Mouse (Mus musculus): ENCODE measurements around the gene Heyl. TPM values are rescaled to one million over a fixed set of nuclear protein-coding genes. Genes with fewer than 3 reads are reported as not detected.

Heyl gene
- polyA plus RNA-seq, 1 experiment from 2014 or later = 4.9 TPM

DNA sequence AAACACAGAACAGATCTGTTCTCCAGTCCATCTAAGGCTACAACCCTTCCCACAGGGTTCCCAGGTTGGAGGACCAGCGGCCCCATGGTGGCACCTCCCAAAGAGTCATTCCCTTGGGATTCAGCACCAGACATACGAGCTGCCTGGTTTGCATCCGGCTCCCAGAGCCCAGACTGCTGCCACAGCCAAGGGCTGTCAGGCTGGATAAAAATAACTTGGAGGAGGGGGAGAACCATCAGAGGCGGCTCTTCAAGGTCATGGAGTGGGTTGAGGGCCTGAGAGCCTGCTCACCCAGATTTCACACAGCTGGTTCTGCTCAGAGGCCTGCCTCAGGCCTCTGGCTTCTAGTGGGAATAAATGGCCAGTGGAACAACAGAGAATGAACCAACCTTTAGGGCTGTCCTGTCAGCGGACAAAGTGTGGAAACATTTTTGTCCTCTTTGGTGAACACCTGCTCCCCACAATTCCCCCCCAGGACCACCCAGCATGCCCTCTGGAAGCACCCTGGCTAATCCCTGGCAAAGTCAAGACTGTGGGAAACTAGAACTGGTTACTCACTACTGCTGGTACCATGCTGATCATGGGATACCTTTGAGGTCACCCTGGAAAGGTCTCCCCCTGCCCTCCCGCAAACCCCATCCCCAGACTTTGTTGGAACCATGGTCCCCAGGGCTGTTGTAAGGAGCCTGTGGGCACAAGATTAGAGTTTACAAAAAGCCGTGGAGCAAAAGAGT, 14.0 kb downstream of the Heyl start:
- Histone ChIP-seq H3K9ac (ENCODE audit: low read length) (no peak overlapping the region), H3K9me3 (ENCODE audit: control insufficient read depth, low read length) (no peaks in the 10 kb centered on the region), H3K4me2 (replicated peaks; ENCODE audit: low read depth) (no peak overlapping the region), H3K4me1 (replicated peaks; ENCODE audit: control insufficient read depth, insufficient read depth) (no peaks in the 10 kb centered on the region), H3K27ac (replicated peaks) (no peak overlapping the region), H3K4me3 (ENCODE audit: low read depth, low read length) (no peak overlapping the region), H3K36me3 (ENCODE audit: control insufficient read depth, insufficient read depth, low read length) (no peaks in the 10 kb centered on the region), H3K27me3 (ENCODE audit: control insufficient read depth, insufficient read depth, low read length) (no peaks in the 10 kb centered on the region)
- TF ChIP-seq CTCF (IDR thresholded peaks at IDR 0.05; ENCODE audit: low read depth) (no peak), EP300 (optimal IDR thresholded peaks at IDR 0.05) (no peak)
- ATAC-seq (ENCODE audit: low FRiP score, low TSS enrichment) (peak; percentile 43; the same call in 1 of the 2 replicates), DNase-seq (ENCODE audit: low spot score) (no peak)
- WGBS = 48% methylated on average over 7 of the region's 7 CpGs

DNA sequence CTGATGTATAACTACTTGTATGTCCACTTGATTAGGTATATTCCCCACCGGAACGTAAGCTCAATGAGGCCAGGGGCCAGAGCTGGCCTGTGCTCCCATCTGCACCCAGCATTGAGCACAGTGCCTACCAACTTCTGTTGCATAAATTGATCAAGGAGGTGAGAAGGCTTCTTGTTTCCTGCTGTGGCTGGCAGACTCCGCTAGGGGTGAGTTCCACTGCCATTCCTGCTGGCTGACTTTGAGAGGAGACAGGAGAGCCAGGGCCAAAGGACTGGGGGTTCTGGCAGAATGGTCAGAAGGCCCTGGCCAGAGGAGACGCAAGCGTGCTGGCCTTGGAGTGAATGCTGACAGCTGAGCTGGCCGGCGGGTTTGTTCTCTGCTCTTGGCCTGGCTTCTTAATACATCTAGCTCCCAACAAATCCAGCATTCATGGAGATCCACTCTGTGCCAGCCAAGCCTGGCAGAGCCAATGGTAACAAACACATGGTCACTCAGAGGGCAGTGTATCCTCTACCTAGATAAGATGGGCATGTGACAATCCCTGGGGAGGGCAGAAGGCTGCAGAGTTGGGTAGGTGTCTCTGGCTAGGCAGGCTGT, 15.7 kb downstream of the Heyl start:
- 58% methylated on average over 7 of the region's 7 CpGs for WGBS
- Histone ChIP-seq H3K9ac (ENCODE audit: low read length) (no peak overlapping the region), H3K27me3 (ENCODE audit: control insufficient read depth, insufficient read depth, low read length) (no peaks in the 10 kb centered on the region), H3K4me1 (replicated peaks; ENCODE audit: control insufficient read depth, insufficient read depth) (no peaks in the 10 kb centered on the region), H3K27ac (replicated peaks) (no peak overlapping the region), H3K4me3 (ENCODE audit: low read depth, low read length) (no peak overlapping the region), H3K9me3 (ENCODE audit: control insufficient read depth, low read length) (no peaks in the 10 kb centered on the region), H3K4me2 (replicated peaks; ENCODE audit: low read depth) (no peak overlapping the region), H3K36me3 (ENCODE audit: control insufficient read depth, insufficient read depth, low read length) (no peaks in the 10 kb centered on the region)
- no peak for TF ChIP-seq CTCF (IDR thresholded peaks at IDR 0.05; ENCODE audit: low read depth)
- no peak for TF ChIP-seq EP300 (optimal IDR thresholded peaks at IDR 0.05)
- DNase-seq (ENCODE audit: low spot score) (no peak), ATAC-seq (ENCODE audit: low FRiP score, low TSS enrichment) (no peak; the same call in 1 of the 2 replicates)

DNA sequence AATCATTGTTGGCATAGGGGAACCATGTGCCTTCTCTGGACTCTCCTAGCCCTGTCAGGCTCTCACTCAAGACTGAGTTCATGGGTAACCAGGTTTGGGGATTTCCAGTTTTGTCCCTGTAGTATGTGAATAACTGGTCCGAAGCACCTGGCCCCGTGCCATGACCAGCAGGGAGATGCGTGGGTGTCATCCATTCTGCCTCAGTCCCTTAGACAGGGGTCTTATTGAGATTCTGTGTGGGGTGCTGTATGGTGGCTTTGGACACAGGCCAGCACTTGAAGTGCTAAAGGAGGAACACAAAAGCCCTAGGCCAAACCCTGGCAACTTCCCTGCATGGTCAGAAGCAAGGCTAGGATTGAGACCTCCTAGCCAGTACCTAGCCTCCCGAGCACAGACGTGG, 18.9 kb downstream of the Heyl start:
- Histone ChIP-seq H3K9ac (ENCODE audit: low read length) (no peak overlapping the region), H3K4me1 (replicated peaks; ENCODE audit: control insufficient read depth, insufficient read depth) (no peaks in the 10 kb centered on the region), H3K27ac (replicated peaks) (no peak overlapping the region), H3K4me3 (ENCODE audit: low read depth, low read length) (no peak overlapping the region), H3K36me3 (ENCODE audit: control insufficient read depth, insufficient read depth, low read length) (no peaks in the 10 kb centered on the region), H3K4me2 (replicated peaks; ENCODE audit: low read depth) (no peak overlapping the region), H3K9me3 (ENCODE audit: control insufficient read depth, low read length) (no peaks in the 10 kb centered on the region), H3K27me3 (ENCODE audit: control insufficient read depth, insufficient read depth, low read length) (no peaks in the 10 kb centered on the region)
- no peak for ATAC-seq (ENCODE audit: low FRiP score, low TSS enrichment)
- DNase-seq (ENCODE audit: low spot score) = no peak
- 78% methylated on average over 5 of the region's 5 CpGs for WGBS
- TF ChIP-seq CTCF (IDR thresholded peaks at IDR 0.05; ENCODE audit: low read depth) = no peak
- TF ChIP-seq EP300 (optimal IDR thresholded peaks at IDR 0.05) = no peak

DNA sequence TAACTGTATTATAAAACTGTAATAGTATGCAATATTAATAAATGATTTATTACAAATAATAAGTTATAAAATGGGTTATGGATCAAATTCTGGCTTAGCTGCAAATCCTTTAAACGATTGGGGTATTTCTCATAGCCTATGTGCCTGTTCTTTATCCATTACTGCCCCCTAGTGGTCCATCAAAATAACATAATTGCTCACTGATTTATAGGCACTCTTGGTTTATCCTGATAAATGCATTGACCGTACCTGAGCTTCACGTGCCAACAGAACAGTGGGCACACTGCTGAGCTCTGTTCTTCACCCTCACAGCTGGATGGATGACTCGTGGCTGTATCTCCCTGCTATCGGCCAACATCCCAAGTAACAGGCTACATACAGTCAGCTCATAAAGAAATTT, 21.3 kb downstream of the Heyl start:
- DNase-seq (ENCODE audit: low spot score) = no peak

DNA sequence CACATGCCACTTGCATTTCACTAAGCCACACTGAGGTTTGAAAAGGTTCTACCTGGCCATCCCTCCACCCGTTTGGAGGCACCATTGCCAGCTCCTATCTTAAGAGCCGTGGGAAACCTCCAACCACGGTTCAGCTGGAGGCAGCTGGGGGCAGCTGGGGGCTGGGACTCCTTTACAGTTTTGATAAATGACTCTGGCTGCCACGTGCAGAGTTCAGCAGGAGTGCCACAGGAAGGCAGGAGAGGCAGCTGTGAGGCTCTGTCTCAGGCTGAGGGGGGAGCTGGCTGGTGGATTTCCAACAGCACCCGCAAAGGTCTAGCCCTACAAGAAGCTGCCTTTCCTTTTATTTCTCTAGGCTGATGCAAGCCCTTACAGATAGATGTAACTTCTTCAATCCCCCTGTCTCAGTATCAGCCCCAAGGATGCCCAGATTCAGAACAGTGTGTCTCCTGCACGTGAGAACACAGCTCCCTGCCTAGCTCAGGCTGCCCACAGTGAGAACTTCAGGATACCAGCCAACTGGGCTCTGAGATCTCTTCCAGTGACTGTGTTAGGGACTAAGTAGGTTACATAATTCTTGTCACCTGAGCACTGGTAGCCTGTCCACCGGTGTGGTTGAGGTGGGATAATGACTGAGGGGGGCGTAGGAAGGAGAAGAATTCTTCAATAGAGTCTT, 26.9 kb downstream of the Heyl start:
- Histone ChIP-seq H3K27me3 (ENCODE audit: control insufficient read depth, insufficient read depth, low read length) (no peaks in the 10 kb centered on the region), H3K36me3 (ENCODE audit: control insufficient read depth, insufficient read depth, low read length) (no peaks in the 10 kb centered on the region), H3K9me3 (ENCODE audit: control insufficient read depth, low read length) (no peaks in the 10 kb centered on the region), H3K27ac (replicated peaks) (no peak overlapping the region), H3K4me3 (ENCODE audit: low read depth, low read length) (no peak overlapping the region), H3K4me2 (replicated peaks; ENCODE audit: low read depth) (no peak overlapping the region), H3K4me1 (replicated peaks; ENCODE audit: control insufficient read depth, insufficient read depth) (no peaks in the 10 kb centered on the region), H3K9ac (ENCODE audit: low read length) (no peak overlapping the region)
- TF ChIP-seq EP300 (optimal IDR thresholded peaks at IDR 0.05) = no peak
- no peak for TF ChIP-seq CTCF (IDR thresholded peaks at IDR 0.05; ENCODE audit: low read depth)
- no peak for DNase-seq (ENCODE audit: low spot score)
- WGBS = 24% methylated on average over 8 of the region's 8 CpGs
- no peak for ATAC-seq (ENCODE audit: low FRiP score, low TSS enrichment)

More for the DNA sequence above, 21.3 kb downstream of the Heyl start:
- ATAC-seq (ENCODE audit: low FRiP score, low TSS enrichment) = 0 out of 2 replicates have a peak, but pooled peaks have one; percentile 53
- TF ChIP-seq EP300 (optimal IDR thresholded peaks at IDR 0.05) (no peak), CTCF (IDR thresholded peaks at IDR 0.05; ENCODE audit: low read depth) (peak; percentile 91)
- no peak overlapping the region for H3K4me3 ChIP-seq (ENCODE audit: low read depth, low read length)
- no peak overlapping the region for H3K4me2 ChIP-seq (replicated peaks; ENCODE audit: low read depth)
- H3K27me3 ChIP-seq (ENCODE audit: control insufficient read depth, insufficient read depth, low read length) = no peaks in the 10 kb centered on the region
- H3K4me1 ChIP-seq (replicated peaks; ENCODE audit: control insufficient read depth, insufficient read depth) = no peaks in the 10 kb centered on the region
- H3K36me3 ChIP-seq (ENCODE audit: control insufficient read depth, insufficient read depth, low read length) = no peaks in the 10 kb centered on the region
- WGBS = 12% methylated on average over 5 of the region's 5 CpGs
- H3K9me3 ChIP-seq (ENCODE audit: control insufficient read depth, low read length) = no peaks in the 10 kb centered on the region
- no peak overlapping the region for H3K9ac ChIP-seq (ENCODE audit: low read length)
- no peak overlapping the region for H3K27ac ChIP-seq (replicated peaks)
